Mouse (Mus musculus) heart, postnatal 25 days (tissue): ENCODE measurements around the gene Reep1. TPM values are rescaled to one million over a fixed set of nuclear protein-coding genes. Genes with fewer than 3 reads are reported as not detected.
A peak's percentile ranks its signal among the peaks of the same experiment; 100 is the strongest.

Experiments
- DNase-seq: peaks from one replicate; pipeline ENCODE4 v3.0.0; 2022; ENCODE audit warnings: low spot score
- intact Hi-C: fragments of 180-260 bp; cut with DNase I; formaldehyde crosslinking; loops from one replicate; pipeline ENCODE4 v1.15.1; 2025
- total RNA-seq, 2 experiments: library from RNA; stranded (reverse); gene quantifications; 2 replicates each; pipeline ENCODE4 v1.2.3; 2021

The Reep1 gene
- 10 to 100 TPM; 15.0 to 16.6 TPM for total RNA-seq

DNA sequence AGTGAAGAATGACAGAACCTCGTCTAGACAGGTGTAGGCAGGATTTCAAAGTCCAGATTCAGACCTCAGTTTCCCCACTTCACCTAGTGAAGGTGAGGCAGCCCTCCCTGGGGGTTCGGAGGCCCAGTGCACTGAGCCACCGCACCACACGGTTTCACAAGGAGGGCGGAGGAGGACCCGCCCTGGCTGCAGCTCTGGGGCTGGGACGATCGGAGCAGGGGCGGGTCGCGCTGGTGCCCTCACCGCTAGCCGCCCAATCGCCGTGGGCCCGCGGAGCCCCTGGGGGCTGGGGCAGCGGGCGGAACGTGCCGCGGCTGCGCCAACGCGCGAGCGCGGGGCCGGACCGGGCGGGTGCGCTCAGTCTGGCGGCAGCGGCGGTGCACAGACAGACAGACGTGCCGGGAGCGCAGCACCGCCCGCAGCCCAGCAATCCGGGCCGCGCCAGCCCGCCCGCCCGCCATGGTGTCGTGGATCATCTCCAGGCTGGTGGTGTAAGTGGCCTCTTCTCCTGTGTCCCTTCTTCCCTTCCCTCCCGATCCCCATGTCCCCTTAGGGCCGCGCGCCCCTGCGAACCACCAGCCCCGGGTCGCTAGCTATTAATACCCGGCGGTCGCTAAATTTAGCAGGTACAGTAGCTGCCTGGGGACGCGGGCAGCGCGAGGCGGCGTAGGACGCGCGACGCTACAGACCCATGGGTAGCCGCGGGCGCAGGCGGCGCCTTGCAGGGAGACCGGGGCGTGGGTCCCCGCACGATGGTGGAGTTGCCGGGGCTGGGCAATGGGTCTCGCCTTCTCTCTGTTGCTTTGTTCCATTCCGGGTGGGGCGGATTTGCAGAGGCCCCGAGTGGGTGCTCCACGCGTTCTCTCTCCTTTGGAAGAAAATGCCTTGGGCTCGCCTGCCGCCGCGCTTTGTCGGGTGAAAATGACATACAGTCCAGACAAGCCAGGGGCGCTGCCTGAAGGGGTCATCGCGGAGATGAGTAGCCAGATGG lies at the start of gene Reep1:
TSS of gene Reep1 (plus strand) at position 51 of the 991 bp plus-strand sequence.
- intact Hi-C loops, result no loop called here
- peak; percentile 20 for DNase-seq

DNA sequence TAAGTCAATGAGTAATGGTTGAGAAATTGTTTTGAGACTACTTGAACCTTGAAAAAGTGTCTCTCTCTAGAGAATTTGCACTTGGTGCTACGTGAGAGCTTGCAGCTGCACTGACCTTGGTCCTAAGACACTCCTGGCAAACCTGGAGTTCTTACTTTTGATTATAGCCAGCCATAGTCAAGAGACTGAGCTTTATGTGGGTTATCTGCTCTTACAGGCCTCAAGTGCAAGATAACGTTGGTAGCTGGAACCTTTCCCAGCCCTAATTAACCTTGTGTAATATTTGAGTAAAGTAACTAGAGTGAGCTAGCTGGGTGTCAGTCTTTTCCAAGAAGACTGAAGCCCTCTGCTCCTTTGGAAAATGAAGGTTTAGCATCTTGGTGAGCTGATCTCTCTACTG lies 49.1 kb upstream of the Reep1 start:
- no peak for DNase-seq
- intact Hi-C loops, result no loop called here

DNA sequence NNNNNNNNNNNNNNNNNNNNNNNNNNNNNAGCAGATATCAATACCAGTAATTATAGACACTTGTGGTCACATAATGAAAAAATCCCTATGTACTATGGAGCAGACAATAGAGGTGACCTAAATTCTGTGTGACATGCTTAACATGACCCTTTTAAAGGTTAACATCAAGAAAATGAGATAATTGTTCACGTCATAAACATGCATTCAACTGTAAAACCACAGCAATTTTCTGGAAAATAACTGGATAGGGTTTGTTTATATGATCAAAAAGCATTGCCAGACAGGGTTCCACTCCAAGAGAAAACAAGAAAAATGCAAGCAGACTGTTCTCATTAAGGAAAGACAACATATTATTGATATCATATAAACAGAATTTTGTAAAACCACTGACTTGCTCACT lies 42.9 kb upstream of the Reep1 start:
- intact Hi-C loops, result no loop called here
- DNase-seq, result no peak

DNA sequence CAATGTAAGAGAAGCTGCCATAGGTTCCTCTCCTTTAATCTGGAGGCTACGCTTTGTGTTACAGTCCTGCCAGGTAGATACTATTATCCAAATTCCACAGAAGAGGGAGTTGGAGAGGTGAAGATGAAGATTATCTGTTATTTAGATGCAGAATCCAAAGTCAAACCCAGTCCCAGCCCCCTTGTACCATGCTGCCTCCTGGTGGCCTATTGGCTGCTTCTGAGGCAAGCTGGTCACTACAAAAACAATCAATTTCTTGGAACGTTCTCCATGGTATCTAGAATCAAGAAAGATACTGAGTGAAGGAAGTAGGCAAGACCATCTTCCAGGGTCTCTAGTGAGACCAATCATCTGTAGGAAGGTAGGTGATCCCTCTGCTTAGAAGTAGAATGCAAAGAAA lies 34.2 kb upstream of the Reep1 start:
- intact Hi-C loops, result no loop called here
- DNase-seq, result no peak

DNA sequence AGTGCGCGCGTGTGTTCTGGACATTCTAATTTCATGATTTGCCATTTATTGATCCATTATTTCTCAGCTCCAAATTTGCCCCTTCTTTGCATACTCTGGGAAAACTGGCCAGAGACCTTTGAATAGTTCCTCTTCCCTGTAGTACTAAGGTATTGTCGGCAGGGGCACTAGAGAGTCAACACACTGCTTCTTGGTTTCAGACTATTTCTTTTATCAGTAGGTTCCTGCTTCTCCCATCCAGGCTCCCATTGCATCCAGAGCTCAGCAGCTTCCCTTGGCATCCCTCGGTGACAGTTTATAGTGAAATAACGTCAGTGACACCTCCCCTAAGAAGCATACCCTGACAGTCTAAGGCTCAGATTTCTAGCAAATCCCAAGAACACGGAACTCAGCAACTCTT lies 28.5 kb upstream of the Reep1 start:
- DNase-seq, result no peak
- intact Hi-C loops, result no loop called here

DNA sequence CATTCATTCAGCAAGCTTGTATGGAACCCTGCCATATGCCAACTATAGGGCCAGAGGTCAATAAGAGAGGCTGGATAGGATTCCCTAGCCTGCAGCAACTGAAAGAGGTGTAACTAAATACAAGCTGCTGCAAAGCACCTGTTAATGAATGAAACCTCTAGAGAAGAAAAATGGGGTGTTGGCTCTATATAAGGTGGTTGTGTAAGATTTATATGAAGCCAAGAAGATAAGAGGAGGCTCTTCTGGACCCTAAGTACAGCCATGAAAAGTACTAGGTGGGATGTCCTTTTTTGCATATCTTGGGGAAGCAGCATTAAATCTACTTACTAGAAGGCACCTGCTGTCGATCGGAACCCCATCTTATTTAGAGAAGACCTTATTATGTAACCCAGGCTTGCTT lies 12.2 kb upstream of the Reep1 start:
- no peak for DNase-seq
- intact Hi-C loops, result no loop called here

DNA sequence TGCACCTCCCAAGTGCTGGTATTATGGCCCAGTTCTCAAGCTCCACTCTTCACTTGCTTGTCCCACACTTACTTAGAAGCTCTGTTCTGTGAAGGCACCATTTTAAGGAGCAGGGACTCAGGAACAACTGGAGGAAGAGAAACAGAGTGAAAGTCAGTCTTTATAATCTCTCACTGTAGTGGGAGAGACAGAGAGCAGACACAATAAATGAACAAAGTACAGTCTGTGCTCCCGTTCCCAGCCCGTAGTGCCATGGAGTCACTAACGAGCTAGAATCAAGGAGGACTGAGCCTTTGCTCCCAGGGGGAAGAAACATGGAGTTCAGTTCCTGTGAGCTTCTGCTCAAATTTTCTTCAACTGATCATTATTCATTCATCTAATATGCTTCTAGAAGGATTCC lies 11.8 kb upstream of the Reep1 start:
- no peak for DNase-seq
- intact Hi-C loops, result no loop called here

DNA sequence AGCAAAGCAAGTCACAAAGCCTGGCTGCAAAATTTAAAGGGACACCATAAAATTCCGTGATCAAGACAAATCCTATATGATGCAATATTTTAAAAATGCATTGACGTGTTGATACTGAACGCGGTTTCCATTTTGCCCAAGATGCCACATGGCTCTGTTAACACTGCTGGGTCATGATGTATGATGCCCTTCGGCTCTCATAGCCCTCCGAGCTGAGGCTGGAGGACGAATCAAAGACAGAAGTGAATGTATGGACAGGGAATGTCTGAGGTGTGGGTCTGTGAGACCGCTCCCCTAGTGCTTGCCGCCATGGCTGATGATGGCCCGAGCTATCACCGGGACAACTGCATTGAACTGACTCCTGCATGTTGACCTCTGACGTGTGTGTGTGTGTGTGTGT lies 490 bp upstream of the Reep1 start:
- DNase-seq, result no peak
- intact Hi-C loops, result no loop called here

DNA sequence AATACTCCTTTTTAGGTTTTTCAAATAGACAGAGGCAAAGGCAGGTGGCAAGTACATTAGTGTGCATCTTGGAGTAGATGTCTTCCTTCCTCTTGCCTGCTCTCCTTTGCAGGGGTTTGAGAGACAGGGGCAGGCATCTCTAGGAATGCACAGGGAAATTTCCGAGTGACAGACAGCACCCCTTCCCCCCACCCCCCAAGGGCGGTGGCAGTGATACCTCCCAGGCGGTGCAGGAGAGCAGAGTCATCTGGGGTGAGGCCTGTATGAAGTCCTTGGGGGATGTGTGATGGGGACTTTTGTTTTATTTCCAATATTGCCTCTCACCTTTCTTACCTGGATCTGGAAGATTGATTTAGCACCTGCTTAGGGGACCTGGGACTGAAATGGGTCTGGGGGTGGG lies 1.2 kb downstream of the Reep1 start:
- no peak for DNase-seq
- intact Hi-C loops, result no loop called here

DNA sequence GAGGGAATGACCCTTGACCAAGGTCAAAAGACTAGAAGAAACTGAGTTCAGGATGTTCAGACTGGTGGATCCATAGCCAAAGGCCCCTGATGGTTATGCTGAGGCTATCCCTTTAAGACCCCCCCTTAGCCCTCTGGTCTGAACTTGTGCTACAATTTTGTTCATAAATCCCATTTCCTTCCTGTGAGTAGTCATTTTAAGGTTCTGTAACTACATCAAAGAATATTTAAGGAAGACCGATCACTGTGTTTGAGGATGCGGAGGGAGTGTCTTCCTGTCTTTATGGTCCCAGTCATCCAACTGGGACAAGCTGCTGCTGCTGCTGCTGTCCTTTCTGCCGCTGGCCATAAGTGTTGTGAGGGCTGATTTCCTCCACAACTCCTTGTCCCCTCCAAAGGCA lies 3.0 kb downstream of the Reep1 start:
- intact Hi-C loops, result no loop called here

DNA sequence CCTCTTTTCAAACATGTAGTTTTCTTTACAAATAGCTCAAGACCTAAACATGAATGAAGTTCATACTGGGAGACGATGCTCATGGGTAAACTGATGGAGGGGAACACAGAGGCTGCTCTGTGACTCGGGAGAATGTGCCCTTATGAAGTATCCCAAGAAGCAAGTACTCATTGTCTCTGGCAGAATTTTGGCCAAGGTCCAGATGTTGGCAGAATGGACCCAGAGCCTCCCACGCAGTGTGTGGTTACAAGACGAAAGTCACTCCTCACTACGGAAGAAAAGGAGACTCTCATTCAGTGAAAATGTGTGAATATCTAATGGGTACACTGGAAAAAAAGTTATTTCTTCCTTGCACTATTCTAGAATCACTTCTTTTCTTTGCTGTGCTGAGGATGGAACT lies 3.8 kb downstream of the Reep1 start:
- intact Hi-C loops, result no loop called here
- DNase-seq, result no peak

More for the DNA sequence above, 3.0 kb downstream of the Reep1 start:
- no peak for DNase-seq

DNA sequence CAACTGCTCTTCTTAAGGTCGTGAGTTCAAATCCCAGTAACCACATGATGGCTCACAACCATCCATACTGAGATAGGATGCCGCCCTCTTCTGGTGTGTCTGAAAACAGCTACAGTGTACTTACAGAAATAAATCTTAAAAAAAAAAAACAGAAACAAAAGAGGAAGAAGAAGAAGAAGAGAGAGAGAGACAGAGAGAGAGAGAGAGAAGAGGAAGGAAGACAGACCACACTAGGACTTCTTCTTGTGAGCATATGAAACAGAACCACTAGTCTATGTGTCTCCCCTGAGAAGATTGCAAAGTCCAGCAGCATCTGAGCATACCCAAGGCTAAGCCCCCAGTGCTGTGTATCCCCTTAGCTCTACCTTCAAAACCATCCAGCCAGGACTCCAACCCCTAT lies 6.2 kb downstream of the Reep1 start:
- intact Hi-C loops, result no loop called here

DNA sequence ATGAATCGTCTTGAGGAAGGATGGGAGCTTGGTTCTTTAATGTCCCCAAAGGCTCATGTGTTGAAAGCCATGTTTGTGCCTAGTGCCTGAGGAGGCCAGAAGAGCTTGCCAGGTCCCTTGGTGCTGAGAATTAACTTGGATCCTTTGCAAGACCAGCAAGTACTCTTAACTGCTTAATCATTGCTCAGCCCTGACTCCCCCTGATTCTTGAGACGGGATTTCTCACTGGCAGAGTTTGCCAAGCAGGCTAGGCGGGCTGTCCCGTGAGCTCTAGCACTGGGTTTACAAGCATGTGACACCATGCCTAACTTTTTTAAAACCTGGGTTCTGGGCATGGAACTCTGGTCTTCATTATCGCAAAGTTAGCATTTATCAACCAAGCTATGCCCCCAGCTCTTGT lies 7.6 kb downstream of the Reep1 start:
- intact Hi-C loops, result no loop called here
- DNase-seq, result no peak

More for the DNA sequence above, 6.2 kb downstream of the Reep1 start:
- DNase-seq, result no peak

DNA sequence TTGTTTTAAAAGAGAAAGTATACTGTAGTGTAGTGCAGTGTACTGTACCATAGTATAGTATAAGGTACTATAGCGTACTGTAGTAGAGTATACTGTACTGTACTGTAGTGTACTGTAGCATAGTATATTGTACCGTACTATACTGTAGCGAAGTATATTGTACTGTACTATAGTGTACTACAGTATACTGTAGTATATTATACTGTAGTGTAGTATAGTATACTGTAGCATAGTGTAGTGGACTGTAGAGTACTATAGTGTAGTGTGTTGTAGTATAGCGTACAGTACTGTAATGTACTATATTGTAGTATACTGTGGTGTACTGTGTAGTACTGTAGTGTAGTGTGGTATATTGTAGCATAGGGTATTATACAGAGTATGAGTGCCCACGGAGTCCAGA lies 9.1 kb downstream of the Reep1 start:
- intact Hi-C loops, result no loop called here
- no peak for DNase-seq

DNA sequence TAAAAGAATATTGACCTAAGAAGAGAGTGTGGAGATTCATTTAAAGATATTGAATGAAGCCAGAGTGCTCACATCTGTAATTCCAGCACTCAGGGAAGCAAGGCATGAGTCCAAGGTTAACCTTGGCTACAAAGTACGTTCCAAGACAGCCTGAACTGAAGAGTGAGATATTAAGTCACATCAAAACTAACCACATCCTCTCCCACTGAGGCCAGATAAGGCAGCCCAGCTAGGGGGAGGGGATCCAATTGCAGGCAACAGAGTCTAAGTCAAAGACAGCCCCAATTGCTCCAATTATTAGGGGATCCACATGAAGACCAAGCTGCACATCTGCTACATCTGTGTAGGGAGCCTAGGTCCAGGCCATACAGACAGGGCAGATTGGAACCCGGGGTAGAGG lies 11.0 kb downstream of the Reep1 start:
- intact Hi-C loops, result no loop called here
- DNase-seq, result no peak

DNA sequence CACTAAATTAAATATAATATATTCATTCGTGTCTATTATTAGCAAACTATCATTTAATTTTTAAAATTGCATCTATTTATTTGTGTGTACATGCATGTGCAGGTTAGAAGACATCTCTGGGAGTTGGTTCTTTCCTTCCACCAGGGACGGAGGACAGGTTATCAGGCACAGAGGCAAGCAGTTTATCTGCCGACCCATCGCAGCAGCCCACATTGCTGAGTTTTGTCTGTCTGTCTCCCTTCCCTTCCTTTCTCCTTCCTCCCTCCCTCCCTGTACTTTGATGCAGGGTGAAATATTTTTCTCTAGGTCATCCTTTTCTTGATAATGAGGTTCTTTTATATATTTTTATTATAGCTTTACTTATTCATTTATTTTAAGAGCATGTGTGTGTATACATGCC lies 11.9 kb downstream of the Reep1 start:
- DNase-seq, result no peak
- intact Hi-C loops, result no loop called here

DNA sequence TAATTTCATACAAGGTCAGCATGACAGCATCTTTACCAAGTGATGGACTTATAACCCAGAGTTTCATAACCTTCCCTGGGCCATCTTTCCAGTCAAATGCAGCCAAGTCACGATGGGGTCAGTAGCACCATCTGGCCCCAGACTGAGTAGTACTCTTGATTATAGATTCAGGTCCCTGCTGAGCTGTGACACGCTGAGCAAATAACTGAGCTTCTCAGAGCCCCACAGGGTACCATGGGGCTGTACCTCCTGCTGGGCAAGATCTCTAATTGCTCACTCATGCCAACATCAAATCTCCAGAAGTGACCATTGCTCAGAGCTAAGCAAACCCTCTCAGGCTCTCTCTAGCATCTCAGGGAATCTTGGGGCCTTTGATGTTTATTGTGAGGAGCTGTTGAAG lies 15.6 kb downstream of the Reep1 start:
- intact Hi-C loops, result no loop called here
- DNase-seq, result no peak

DNA sequence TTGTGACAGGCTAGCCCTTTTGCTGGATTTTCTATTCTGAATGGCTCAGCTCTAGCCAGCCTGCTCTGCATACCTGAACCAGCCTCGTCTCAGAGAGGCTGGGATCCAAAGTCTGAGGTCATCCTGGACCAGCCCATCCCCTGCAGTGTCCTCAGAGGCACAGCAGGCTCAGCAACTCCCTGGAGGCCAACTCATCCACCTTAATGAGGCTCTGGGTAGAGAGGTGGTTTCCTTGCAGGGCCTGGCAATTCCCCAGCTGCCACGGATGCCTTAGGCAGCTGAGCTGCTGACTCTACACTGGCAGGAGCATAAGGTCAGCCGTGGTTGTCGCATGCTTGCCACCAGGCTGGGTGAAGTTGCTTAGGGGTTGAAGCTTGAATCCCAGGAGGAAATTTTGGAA lies 16.2 kb downstream of the Reep1 start:
- no peak for DNase-seq
- intact Hi-C loops, result no loop called here

DNA sequence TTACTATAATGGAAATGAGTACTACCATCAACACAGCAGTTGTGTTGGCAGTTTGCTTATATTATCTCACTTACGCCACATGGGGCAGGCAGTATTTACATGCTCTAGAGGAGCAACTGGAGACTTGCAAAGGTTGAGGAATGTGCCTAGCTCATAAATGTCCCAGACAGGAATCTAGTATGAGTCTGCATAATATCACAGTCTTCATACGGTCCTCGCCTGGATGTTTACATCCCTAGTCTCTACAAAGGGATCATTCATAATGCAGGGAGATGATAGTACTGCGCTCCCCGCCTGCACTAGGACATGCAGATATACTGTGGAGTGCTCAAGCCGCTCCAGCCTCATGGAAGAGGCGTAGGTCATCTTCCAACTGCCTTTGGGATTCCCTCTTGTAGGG lies 19.3 kb downstream of the Reep1 start:
- intact Hi-C loops, result no loop called here
- DNase-seq, result no peak

DNA sequence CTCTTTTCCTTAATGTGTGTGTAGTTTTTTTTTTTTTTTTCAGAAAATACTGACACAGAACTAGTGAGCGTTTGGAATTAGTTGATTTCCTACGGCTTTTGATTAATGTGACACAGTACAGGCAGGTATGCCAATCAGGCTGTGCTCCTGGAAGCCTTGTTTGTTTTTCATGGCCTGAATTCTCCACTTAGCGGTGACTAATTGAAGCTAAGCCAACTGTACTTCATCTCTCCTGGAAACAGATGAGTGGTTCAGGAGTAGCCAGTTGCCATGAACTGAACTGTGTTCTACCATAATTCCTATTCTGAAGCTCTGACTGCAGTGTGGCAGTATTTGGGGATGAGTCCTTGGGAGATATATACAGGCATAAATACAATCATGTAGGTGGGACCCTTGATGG lies 20.9 kb downstream of the Reep1 start:
- intact Hi-C loops, result no loop called here
- DNase-seq, result no peak

DNA sequence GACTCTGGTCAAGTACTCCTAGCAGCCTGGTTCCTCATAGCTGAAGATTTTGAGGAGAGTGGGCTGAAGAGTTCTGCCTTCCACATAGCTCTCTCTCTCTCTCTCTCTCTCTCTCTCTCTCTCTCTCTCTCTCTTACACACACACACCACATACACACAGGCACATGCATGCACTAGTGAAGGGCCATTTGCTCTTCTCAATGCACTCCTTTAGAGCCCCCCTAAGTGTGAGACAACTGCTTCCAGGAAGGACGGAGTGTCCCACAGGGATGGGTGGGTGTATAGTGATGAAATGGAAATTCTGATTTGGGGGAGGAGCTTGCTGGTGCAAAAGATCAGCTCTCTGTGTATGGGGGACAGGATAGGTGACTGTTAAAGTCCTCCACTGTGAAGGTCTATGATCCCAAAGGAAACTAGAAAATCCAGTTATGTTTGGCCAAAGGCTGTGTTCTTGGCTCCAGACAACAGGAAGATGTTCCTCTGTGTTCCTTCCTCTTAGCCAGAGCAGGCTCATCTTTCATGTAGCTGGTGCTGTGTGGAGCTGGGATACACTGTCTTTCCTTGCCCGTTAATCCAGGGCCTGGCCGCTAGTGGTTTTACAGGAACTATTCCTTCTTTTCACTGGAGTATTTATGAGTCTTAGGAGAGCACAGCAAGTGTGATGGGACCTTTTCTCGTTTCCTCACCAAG lies 27.7 kb downstream of the Reep1 start:
- no peak for DNase-seq
- intact Hi-C loops, result no loop called here
